Mouse (Mus musculus): ENCODE data around the gene Sdk1. TPM values are rescaled to one million over a fixed set of nuclear protein-coding genes. Genes with fewer than 3 reads are reported as not detected.

The Sdk1 gene
- polyA plus RNA-seq, 1 experiment = 1.6 TPM

DNA sequence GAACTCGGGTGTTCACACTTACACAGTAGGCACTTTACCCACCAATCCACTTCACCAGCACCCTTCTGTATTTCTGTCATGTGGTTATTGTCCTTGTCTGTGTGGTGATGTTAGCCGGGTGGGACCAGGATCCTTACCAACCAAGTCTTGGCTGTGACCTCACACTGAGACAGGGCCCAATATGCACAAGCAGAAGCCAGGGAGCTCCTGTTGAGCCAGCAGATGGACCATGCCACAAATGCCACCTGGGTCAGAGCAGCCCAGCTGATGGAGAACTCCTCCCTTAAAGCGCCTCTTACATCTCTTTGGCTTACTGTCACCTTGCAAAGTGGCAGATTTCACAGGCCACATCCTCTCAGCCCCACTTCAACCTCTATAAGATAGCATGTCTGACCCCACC lies 830.0 kb downstream of the Sdk1 start:
- DNase-seq = no peak
- no peak for TF ChIP-seq CTCF (IDR thresholded peaks at IDR 0.05; ENCODE audit: borderline replicate concordance, control insufficient read depth, extremely low read depth, insufficient read depth, low read length, poor library complexity)
- no peak for TF ChIP-seq POLR2A (IDR thresholded peaks at IDR 0.05; ENCODE audit: control insufficient read depth, extremely low read depth, insufficient read depth, low read length, poor library complexity)
- Histone ChIP-seq H3K27me3 (ENCODE audit: control insufficient read depth, insufficient read depth, low read length) (no peaks in the 10 kb centered on the region), H3K4me3 (ENCODE audit: control insufficient read depth, insufficient read depth, low read length) (no peak overlapping the region), H3K4me1 (replicated peaks; ENCODE audit: control insufficient read depth, insufficient read depth, low read length) (no peaks in the 10 kb centered on the region), H3K36me3 (ENCODE audit: control insufficient read depth, insufficient read depth, low read length) (no peaks in the 10 kb centered on the region), H3K27ac (ENCODE audit: control insufficient read depth, insufficient read depth, low read length) (no peak overlapping the region)
- 95% methylated on average over 3 of the region's 3 CpGs for WGBS

DNA sequence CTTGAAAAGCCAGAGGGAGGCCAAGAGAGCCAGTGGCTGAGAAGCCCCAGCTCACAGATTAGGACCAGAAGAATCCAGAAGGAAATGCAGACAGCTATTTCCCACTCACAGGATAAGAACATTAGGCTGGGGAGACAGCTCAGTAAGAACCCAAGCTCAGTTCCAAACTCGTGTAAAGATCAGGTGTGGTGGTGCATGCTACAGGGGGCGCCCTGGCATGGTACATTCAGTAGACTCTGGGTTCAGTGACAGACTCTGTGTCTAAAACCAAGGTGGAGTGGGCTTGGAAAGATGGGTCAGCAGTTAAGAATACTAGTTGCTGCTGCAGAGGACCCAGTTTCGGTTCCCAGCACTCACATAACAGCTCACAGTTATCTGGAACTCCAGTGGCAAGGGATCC lies 832.6 kb downstream of the Sdk1 start:
- H3K4me1 ChIP-seq (replicated peaks; ENCODE audit: control insufficient read depth, insufficient read depth, low read length) = no peaks in the 10 kb centered on the region
- no peak for TF ChIP-seq CTCF (IDR thresholded peaks at IDR 0.05; ENCODE audit: borderline replicate concordance, control insufficient read depth, extremely low read depth, insufficient read depth, low read length, poor library complexity)
- TF ChIP-seq POLR2A (IDR thresholded peaks at IDR 0.05; ENCODE audit: control insufficient read depth, extremely low read depth, insufficient read depth, low read length, poor library complexity) = no peak
- no peak overlapping the region for H3K27ac ChIP-seq (ENCODE audit: control insufficient read depth, insufficient read depth, low read length)
- no peaks in the 10 kb centered on the region for H3K27me3 ChIP-seq (ENCODE audit: control insufficient read depth, insufficient read depth, low read length)
- H3K4me3 ChIP-seq (ENCODE audit: control insufficient read depth, insufficient read depth, low read length) = no peak overlapping the region
- no peak for DNase-seq
- H3K36me3 ChIP-seq (ENCODE audit: control insufficient read depth, insufficient read depth, low read length) = no peaks in the 10 kb centered on the region
- 89% methylated on average over 3 of the region's 3 CpGs for WGBS

- TF ChIP-seq CTCF (IDR thresholded peaks at IDR 0.05; ENCODE audit: borderline replicate concordance, control insufficient read depth, extremely low read depth, insufficient read depth, low read length, poor library complexity) (no peak), POLR2A (IDR thresholded peaks at IDR 0.05; ENCODE audit: control insufficient read depth, extremely low read depth, insufficient read depth, low read length, poor library complexity) (no peak)
- Histone ChIP-seq H3K27me3 (ENCODE audit: control insufficient read depth, insufficient read depth, low read length) (no peaks in the 10 kb centered on the region), H3K27ac (ENCODE audit: control insufficient read depth, insufficient read depth, low read length) (no peak overlapping the region), H3K4me1 (replicated peaks; ENCODE audit: control insufficient read depth, insufficient read depth, low read length) (no peaks in the 10 kb centered on the region), H3K4me3 (ENCODE audit: control insufficient read depth, insufficient read depth, low read length) (no peak overlapping the region), H3K36me3 (ENCODE audit: control insufficient read depth, insufficient read depth, low read length) (no peaks in the 10 kb centered on the region)
- 63% methylated on average over 13 of the region's 13 CpGs for WGBS
- DNase-seq = no peak
Observed at GRCm38 (mm10) chr5:142074561-142075500, 833.5 kb downstream of the Sdk1 start.

GRCm38 (mm10) chr5:142080661-142081060 lies 839.4 kb downstream of the Sdk1 start:
- TF ChIP-seq CTCF (IDR thresholded peaks at IDR 0.05; ENCODE audit: borderline replicate concordance, control insufficient read depth, extremely low read depth, insufficient read depth, low read length, poor library complexity) (no peak), POLR2A (IDR thresholded peaks at IDR 0.05; ENCODE audit: control insufficient read depth, extremely low read depth, insufficient read depth, low read length, poor library complexity) (no peak)
- no peaks in the 10 kb centered on the region for H3K27me3 ChIP-seq (ENCODE audit: control insufficient read depth, insufficient read depth, low read length)
- no peak for DNase-seq

GRCm38 (mm10) chr5:142081076-142081475 lies 839.8 kb downstream of the Sdk1 start:
- WGBS = 92% methylated on average over 3 of the region's 3 CpGs
- no peak overlapping the region for H3K4me3 ChIP-seq (ENCODE audit: control insufficient read depth, insufficient read depth, low read length)
- TF ChIP-seq CTCF (IDR thresholded peaks at IDR 0.05; ENCODE audit: borderline replicate concordance, control insufficient read depth, extremely low read depth, insufficient read depth, low read length, poor library complexity) (no peak), POLR2A (IDR thresholded peaks at IDR 0.05; ENCODE audit: control insufficient read depth, extremely low read depth, insufficient read depth, low read length, poor library complexity) (no peak)
- DNase-seq = no peak
- no peak overlapping the region for H3K27ac ChIP-seq (ENCODE audit: control insufficient read depth, insufficient read depth, low read length)
- no peaks in the 10 kb centered on the region for H3K4me1 ChIP-seq (replicated peaks; ENCODE audit: control insufficient read depth, insufficient read depth, low read length)
- no peaks in the 10 kb centered on the region for H3K27me3 ChIP-seq (ENCODE audit: control insufficient read depth, insufficient read depth, low read length)
- H3K36me3 ChIP-seq (ENCODE audit: control insufficient read depth, insufficient read depth, low read length) = no peaks in the 10 kb centered on the region

More at GRCm38 (mm10) chr5:142080661-142081060, 839.4 kb downstream of the Sdk1 start:
- 97% methylated on average over 3 of the region's 3 CpGs for WGBS
- H3K36me3 ChIP-seq (ENCODE audit: control insufficient read depth, insufficient read depth, low read length) = no peaks in the 10 kb centered on the region
- H3K4me3 ChIP-seq (ENCODE audit: control insufficient read depth, insufficient read depth, low read length) = no peak overlapping the region
- no peak overlapping the region for H3K27ac ChIP-seq (ENCODE audit: control insufficient read depth, insufficient read depth, low read length)
- H3K4me1 ChIP-seq (replicated peaks; ENCODE audit: control insufficient read depth, insufficient read depth, low read length) = no peaks in the 10 kb centered on the region

GRCm38 (mm10) chr5:142096377-142096841 lies 855.1 kb downstream of the Sdk1 start:
- Histone ChIP-seq H3K36me3 (ENCODE audit: control insufficient read depth, insufficient read depth, low read length) (no peaks in the 10 kb centered on the region), H3K27me3 (ENCODE audit: control insufficient read depth, insufficient read depth, low read length) (no peaks in the 10 kb centered on the region), H3K4me1 (replicated peaks; ENCODE audit: control insufficient read depth, insufficient read depth, low read length) (no peaks in the 10 kb centered on the region), H3K27ac (ENCODE audit: control insufficient read depth, insufficient read depth, low read length) (no peak overlapping the region), H3K4me3 (ENCODE audit: control insufficient read depth, insufficient read depth, low read length) (no peak overlapping the region)
- WGBS = 92% methylated on average over 11 of the region's 11 CpGs
- DNase-seq = no peak
- TF ChIP-seq CTCF (IDR thresholded peaks at IDR 0.05; ENCODE audit: borderline replicate concordance, control insufficient read depth, extremely low read depth, insufficient read depth, low read length, poor library complexity) = no peak
- TF ChIP-seq POLR2A (IDR thresholded peaks at IDR 0.05; ENCODE audit: control insufficient read depth, extremely low read depth, insufficient read depth, low read length, poor library complexity) = no peak
